Mouse (Mus musculus): ENCODE results near the gene Cd2.

DNA sequence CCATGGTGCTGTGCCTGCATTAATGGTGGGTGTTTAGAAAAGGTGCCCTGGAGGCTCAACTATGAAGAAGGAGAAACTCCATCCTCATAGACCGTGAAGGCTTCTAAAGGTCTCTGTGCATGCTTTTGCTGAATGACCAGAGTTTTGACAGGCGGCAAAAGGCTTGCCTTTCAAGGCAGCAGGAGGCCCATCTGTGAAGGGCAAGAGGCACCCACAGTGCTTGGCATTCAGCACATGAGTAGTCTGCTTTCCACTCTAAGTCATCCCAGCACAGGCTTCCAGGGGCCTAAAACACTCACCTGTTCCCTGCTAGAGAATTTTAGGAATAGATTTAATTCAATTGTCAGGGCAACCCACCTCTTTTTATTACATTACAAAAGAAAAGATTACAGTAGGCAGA is 17.3 kb upstream of the Cd2 start:
- TF ChIP-seq CTCF (IDR thresholded peaks at IDR 0.05; ENCODE audit: borderline replicate concordance, insufficient read depth, low read depth, low read length) (no peak), POLR2A (IDR thresholded peaks at IDR 0.05; ENCODE audit: borderline replicate concordance, insufficient read depth, low read length) (no peak)

Data from cerebellum, adult 2 months (tissue).